In genomic region chr4:39697565-39697964, GRCm38 (mm10) we compare ENCODE assay signal across 9 mouse cellular contexts.
DNase-seq lines count a peak whose midpoint lies in the region; ATAC-seq lines count a peak whose summit lies in the region.
"Had no signal": no experiment of that assay in that cellular context is flagged by ENCODE, and none has a peak within 500 bp of the region (broad histone marks: within the 10 kb centered on the region; RNA-seq: fewer than 3 reads in every experiment).

No protein-coding gene starts in this region.

- ATAC-seq in heart, embryonic 12.5 days (ENCODE audit: insufficient number of reproducible peaks, low FRiP score) = no peak
- no peak for ATAC-seq in embryonic facial prominence, embryonic 14.5 days (ENCODE audit: low read depth)

- H3K9me3 ChIP-seq in heart, embryonic 12.5 days (replicated peaks) = no peaks in the 10 kb centered on the region
- no peaks in the 10 kb centered on the region for H3K9me3 ChIP-seq in embryonic facial prominence, embryonic 14.5 days (ENCODE audit: control insufficient read depth, low read length)
- H3K9me3 ChIP-seq: heart, embryonic 13.5 days had no signal

- intact Hi-C loops in left cerebral cortex, postnatal 14 days (cut with DNase I) = no loop called here

- H3K9ac ChIP-seq in heart, embryonic 12.5 days = no peak overlapping the region
- no peak overlapping the region for H3K9ac ChIP-seq in embryonic facial prominence, embryonic 14.5 days (ENCODE audit: low read depth, low read length)
- H3K9ac ChIP-seq: heart, embryonic 13.5 days had no signal

- H3K4me1 ChIP-seq in heart, embryonic 12.5 days (replicated peaks) = no peaks in the 10 kb centered on the region
- no peaks in the 10 kb centered on the region for H3K4me1 ChIP-seq in embryonic facial prominence, embryonic 14.5 days (ENCODE audit: control insufficient read depth, insufficient read depth, low read length)
- H3K4me1 ChIP-seq: heart, embryonic 13.5 days had no signal

- no peak overlapping the region for H3K4me3 ChIP-seq in heart, embryonic 12.5 days
- H3K4me3 ChIP-seq in embryonic facial prominence, embryonic 14.5 days (ENCODE audit: low read depth, low read length) = no peak overlapping the region
- H3K4me3 ChIP-seq: heart, embryonic 13.5 days had no signal

- no peak overlapping the region for H3K4me2 ChIP-seq in heart, embryonic 12.5 days
- no peak overlapping the region for H3K4me2 ChIP-seq in embryonic facial prominence, embryonic 14.5 days (ENCODE audit: low read depth, low read length)
- H3K4me2 ChIP-seq: heart, embryonic 13.5 days had no signal

- no peaks in the 10 kb centered on the region for H3K27me3 ChIP-seq in heart, embryonic 12.5 days (replicated peaks)
- no peaks in the 10 kb centered on the region for H3K27me3 ChIP-seq in embryonic facial prominence, embryonic 14.5 days (replicated peaks; ENCODE audit: control insufficient read depth, insufficient read depth, low read length)
- H3K27me3 ChIP-seq: heart, embryonic 13.5 days had no signal

- 37% methylated on average over 5 of the region's 5 CpGs for WGBS in heart, embryonic 12.5 days
- 31% methylated on average over 5 of the region's 5 CpGs for WGBS in embryonic facial prominence, embryonic 14.5 days

- H3K27ac ChIP-seq in heart, embryonic 12.5 days (ENCODE audit: poor library complexity, severe bottlenecking) = no peak overlapping the region
- H3K27ac ChIP-seq in embryonic facial prominence, embryonic 14.5 days (replicated peaks; ENCODE audit: low read depth, low read length) = no peak overlapping the region
- H3K27ac ChIP-seq: heart, embryonic 13.5 days had no signal

- DNase-seq in heart, adult 11 months = peak; percentile 91
- peak; percentile 90 for DNase-seq in adrenal gland, postnatal 14 days
- peak; percentile 68 for DNase-seq in embryonic facial prominence, embryonic 14.5 days (ENCODE audit: low spot score)
- peak; percentile 92 for DNase-seq in heart, postnatal 4 days
- DNase-seq in left cerebral cortex, postnatal 14 days (ENCODE audit: low spot score in 2 of 2) = peak; percentile 77 to 85
- DNase-seq in retina, postnatal 7 days (ENCODE audit: low read depth, low spot score) = peak; percentile 29
- DNase-seq in yolk sac, embryonic 10.5 days (ENCODE audit: low spot score) = no peak

- H3K36me3 ChIP-seq in heart, embryonic 12.5 days = no peaks in the 10 kb centered on the region
- H3K36me3 ChIP-seq in embryonic facial prominence, embryonic 14.5 days (ENCODE audit: control insufficient read depth, insufficient read depth, low read length) = no peaks in the 10 kb centered on the region
- H3K36me3 ChIP-seq: heart, embryonic 13.5 days had no signal
